Mouse (Mus musculus) brain, embryonic 18.5 days (tissue): ENCODE measurements around the gene Hist1h3c.
"Not testable (repeated sequence)": the region's sequence is repeated elsewhere in the genome, so short reads cannot be mapped to it uniquely, and the experiment has no call there.

ENCODE experiments used
- DNase-seq: peaks from one replicate; pipeline ENCODE4 v3.0.0-alpha.2; 2012; ENCODE audit warnings: low read depth, low spot score

Gene Hist1h3c

DNA sequence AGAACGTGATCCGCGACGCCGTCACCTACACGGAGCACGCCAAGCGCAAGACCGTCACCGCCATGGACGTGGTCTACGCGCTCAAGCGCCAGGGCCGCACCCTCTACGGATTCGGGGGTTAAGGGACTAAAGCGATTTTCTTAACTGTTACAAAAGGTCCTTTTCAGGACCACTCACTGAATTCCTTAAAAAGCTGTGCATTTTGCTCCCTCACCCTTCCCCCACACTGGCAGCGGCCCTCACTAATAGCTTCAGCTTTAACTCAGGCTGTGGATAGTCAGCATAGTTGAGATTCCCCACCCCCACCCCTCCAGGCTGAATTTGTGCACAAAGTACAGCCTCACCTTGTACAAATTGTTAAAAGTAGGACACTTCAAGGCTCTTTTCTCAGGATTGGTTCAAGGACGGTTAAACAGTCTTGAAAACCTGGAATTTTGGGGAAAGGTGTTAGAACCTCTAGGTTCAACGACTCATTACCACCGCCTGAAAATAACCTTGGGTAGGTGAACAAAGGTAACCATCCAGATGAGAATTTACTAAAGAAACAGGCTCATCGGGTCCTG lies 11.9 kb upstream of the Hist1h3c start:
- no peak for DNase-seq

DNA sequence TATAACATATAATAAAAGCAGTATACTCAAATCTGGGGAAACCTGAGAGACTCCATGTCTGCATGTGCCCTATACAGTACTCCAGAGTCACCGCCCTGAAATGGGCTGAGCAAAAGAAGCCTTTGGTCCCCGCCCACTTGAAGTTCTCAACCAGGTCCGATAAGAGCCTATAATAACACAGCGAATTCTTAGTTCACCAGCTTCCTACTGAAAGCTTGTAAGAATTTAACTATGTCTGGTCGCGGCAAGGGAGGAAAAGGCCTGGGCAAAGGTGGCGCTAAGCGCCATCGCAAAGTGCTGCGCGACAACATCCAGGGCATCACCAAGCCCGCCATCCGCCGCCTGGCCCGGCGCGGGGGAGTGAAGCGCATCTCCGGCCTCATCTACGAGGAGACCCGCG lies 11.4 kb upstream of the Hist1h3c start, which contains the start of gene Hist1h4b:
Gene Hist1h4b, plus strand, starts transcription at position 224 of the 400 bp plus-strand sequence.
- DNase-seq: peak; percentile 94

DNA sequence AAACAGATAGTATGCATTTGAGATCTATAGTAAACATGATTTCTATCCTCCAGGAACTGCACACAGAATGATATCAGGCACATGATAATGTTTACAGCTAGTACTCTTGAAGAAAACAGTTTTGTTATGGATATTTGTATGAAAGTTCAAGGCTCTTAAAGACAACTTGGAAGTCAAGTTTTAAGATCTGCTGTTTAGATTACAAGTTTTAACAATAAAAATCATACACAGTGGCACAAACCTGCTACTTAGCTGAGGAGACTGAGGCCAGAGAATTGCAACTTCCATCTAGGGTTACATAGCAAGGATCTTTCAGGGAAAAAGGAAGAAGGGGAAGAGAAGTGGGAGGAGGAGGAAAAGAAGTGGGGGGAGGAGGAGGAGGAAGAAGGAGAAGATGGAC lies 9.6 kb upstream of the Hist1h3c start:
- DNase-seq: no peak

DNA sequence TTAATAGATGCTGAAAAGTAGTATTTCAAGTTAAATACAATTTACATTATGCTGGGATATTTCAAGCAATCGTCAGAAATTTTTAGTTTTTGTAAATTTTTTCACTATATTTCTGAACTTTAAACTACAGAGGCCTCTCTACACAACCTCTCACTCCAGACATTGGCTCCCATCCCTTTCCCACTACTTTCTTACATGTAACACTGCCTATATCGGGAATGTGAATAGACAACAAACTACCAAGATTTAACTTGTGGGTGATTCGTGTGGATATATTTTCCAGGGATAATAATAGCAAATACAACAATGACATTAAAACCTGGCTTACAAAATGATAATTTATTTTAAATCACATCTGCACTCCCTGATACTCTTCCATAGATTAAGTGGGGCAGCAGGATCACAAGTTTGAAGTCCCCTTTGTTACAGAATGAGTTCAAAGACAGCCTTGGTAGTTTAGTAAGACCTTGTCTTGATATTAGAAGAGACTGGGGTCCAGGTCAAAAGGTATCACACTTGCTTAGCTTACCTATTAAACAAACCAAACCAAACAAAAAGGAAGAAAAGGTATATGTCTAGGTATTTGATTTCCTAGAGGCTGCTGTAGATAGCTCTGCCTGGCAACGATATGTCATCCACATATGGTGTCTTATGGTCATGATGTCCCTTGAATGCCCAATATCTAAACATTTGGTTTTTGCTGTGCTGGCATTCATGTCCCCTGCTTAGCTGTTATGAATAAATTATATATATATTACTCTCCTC lies 8.1 kb upstream of the Hist1h3c start:
- no peak for DNase-seq

DNA sequence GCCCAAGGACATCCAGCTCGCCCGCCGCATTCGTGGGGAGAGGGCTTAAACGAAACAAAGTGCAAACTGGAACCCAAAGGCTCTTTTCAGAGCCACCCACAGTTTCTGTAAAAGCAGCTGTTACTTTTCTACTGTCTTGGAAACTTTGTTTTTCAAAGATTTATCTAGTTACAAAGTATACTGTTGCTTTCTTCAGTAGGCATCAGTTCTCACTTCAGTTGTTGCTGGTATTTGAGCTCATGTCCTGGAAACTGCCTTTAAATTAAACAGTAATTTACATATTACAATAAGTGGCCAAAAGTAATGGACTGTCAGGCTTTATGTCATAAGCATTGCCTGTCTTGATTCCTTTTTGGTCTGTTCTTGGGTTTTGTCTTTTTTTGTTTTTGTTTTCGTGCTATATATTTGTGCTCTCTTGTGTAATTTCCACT lies 7.4 kb upstream of the Hist1h3c start:
- DNase-seq: no peak

DNA sequence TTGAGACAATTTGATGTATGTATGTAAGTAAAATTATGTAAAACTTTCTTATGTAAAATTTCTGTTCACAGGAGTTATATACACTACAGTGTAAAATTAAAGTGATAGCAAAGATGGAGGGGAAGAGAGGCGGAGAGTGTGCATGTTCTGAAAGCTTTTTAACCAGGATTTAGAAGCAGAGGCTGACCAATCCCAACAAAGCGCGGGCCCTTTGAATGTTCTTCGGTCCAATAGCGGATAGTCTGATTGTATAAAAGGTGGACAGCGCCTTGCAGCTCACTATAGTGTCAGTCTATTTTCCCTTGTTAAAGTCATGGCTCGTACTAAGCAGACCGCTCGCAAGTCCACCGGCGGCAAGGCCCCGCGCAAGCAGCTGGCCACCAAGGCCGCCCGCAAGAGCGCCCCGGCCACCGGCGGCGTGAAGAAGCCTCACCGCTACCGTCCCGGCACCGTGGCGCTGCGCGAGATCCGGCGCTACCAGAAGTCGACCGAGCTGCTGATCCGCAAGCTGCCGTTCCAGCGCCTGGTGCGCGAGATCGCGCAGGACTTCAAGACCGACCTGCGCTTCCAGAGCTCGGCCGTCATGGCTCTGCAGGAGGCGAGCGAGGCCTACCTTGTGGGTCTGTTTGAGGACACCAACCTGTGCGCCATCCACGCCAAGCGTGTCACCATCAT lies 6.8 kb upstream of the Hist1h3c start, which contains the start of gene Hist1h3b:
Gene Hist1h3b, plus strand, starts transcription at position 201 of the 675 bp plus-strand sequence.
- not testable (repeated sequence) for DNase-seq

DNA sequence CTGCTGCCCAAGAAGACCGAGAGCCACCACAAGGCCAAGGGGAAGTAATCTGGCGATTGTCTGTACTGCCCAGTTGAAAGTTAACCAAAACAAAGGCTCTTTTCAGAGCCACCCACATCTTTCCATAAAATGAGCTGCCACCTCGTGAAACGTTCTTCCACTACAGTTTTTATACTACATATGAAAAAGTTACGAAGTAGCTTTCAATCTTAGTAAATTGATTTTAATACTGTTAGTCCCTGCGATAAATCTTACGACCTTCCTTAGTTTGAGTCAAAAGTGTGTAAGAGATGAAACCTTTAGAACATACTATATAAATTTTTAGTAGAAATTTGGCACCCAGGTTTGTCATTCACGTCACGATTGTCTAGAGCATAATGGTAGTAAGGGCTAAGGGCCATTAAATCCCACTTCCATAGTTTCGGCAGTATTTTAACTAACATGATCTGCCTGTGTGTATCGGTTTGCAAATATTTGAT lies 6.1 kb upstream of the Hist1h3c start:
- no peak for DNase-seq

DNA sequence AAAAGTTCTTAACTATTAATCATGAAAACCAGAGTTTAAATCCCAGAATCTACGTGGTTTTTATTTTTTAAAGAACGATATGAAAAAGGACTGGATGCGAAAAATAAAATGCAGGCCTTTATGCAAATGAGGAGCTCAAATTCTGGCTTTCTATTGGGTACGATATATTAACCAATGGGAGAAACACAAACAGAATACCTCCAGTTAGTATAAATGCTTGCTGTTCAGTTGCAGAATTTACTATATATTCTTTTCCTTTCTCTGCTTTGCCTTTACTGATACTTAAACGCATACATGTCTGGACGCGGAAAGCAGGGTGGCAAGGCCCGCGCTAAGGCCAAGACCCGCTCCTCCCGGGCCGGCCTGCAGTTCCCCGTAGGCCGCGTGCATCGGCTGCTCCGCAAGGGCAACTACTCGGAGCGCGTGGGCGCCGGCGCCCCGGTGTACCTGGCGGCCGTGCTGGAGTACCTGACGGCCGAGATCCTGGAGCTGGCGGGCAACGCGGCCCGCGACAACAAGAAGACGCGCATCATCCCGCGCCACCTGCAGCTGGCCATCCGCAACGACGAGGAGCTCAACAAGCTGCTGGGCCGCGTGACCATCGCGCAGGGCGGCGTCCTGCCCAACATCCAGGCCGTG lies 5.6 kb upstream of the Hist1h3c start, which contains the start of gene Hist1h2ab:
Gene Hist1h2ab, plus strand, starts transcription at position 288 of the 639 bp plus-strand sequence.
- DNase-seq: not testable (repeated sequence)

DNA sequence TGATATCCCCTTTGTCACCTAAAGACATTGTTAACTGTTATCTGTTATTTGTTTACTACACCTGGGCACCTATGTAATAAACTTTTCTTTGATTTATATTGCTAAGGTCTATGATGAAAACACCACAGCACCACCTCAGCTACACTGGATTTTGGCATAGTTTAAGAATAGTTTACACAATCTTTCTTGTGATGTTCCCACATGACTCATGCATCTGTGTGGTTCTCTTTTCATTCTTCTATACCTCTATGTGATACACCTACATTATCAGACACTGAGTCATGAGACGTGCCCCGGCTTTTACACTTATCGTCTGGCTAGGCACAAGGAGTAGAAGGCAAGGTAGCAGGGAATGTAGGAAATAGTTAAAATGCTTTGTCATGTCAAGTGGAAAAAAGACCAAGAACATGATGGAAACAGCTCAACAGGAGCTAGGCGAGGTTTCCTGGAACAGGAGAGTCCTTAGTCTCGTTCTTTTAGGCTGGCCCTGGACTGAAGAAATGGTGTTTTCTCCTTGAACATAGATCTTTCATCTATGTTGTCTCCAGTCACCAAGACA lies 4.2 kb upstream of the Hist1h3c start:
- no peak for DNase-seq

DNA sequence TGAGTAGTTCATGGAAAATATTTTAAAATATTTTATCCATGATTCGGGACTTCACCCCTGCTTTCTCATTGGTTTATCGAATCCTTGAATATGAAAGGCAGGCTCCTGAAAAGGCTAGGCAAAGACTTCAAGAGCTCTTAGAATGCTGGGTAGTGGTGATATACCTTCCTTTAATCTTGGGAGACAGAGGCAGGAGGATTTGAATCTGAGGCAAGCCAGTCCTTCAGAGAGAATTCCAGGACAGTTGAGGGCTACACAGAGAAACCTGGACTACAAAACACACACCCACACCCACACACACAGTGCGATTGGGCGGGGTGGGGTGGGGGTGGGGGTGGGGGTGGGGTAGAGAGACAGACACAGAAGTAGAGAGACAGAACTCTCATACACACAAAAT lies 2.5 kb upstream of the Hist1h3c start:
- no peak for DNase-seq

DNA sequence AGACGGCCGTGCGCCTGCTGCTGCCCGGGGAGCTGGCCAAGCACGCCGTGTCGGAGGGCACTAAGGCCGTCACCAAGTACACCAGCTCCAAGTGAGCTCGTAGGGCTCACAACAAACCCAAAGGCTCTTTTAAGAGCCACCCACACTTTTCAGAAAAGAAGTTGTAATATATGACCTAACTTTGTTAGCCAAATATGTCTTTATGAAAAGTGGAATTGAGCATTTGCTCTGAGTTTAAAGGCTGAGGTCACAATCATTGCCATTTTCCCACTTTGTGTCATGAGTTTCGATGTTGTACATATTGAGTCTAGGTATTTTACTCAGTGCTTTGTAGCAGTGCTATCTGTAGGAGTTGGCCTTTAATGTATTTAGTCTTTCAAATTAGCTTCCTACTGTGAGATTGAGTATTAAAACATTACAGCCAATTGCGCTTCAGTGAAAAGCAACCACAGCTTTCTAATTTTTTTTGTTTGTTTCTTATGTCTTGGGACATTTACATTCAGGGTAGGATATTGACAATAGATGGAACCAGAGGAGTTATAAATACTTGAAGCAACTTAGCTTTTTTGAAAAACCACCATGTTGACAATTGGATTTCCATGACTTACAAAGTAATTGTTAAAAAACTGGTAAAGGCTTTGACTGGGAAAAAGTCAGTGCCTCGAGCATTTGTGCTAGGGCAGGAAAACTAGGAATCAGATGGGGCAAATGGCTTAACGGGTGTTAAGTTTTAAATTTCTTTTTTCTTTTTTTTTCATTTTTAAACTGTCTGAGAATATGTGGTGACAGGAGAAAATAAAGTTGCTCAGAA lies 1.9 kb upstream of the Hist1h3c start:
- DNase-seq: no peak

DNA sequence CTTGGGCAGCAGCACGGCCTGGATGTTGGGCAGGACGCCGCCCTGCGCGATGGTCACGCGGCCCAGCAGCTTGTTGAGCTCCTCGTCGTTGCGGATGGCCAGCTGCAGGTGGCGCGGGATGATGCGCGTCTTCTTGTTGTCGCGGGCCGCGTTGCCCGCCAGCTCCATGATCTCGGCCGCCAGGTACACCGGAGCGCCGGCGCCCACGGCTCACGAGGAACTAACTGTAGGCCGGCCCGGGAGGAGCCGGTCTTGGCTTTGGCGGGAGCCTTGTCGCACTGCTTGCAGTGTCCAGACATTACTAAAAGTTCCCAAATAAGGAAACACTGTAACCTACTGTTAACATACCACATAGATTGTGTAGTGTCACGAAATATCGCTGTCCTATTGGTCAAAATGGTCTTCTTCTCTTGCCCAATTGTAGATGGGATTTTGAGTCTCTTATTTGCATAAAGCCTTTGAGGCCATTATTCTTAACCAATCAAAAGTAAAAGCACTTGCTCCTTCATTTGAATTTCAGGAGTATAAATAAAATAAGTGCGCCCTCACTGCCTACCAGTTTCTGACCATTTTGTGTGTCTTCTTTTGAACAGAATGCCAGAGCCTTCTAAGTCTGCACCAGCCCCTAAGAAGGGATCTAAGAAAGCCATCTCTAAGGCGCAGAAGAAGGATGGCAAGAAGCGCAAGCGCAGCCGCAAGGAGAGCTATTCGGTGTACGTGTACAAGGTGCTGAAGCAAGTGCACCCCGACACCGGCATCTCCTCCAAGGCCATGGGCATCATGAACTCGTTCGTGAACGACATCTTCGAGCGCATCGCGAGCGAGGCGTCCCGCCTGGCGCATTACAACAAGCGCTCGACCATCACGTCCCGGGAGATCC lies 1.0 kb upstream of the Hist1h3c start, which contains the start of gene Hist1h2bb:
Gene Hist1h2bb, plus strand, starts transcription at position 534 of the 880 bp plus-strand sequence.
- peak; percentile 91 for DNase-seq

DNA sequence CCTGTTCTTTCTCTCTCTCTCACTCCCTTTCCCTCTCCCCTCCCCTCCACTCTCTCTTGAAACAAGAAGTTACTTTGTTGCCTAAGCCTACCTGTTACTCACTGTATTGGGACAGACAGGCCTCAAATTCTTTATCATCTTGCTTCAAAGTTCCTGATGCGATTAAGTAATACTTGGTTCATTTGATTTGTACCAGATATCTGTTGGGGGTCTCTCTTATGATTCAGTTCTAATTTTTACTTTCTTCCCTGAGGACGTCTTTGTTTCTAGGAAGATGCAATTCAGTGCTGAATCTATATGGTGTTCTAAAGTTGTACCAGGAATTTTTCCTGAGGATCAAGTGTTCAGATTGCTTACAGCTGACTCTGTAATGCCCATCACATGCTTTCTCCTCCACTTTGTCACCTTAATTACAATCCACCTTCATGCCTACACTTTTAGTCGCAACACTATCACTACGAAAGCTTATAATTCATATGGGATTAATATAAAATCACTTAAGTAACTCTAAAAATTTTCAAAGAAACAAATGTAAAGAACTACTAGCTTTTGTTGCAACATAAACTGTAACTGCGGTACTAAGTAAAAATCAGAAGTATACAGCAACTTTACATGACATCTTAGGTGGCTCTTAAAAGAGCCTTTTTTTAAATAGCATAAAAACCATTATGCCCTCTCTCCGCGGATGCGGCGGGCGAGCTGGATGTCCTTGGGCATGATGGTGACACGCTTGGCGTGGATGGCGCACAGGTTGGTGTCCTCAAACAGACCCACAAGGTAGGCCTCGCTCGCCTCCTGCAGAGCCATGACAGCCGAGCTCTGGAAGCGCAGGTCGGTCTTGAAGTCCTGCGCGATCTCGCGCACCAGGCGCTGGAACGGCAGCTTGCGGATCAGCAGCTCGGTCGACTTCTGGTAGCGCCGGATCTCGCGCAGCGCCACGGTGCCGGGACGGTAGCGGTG lies 701 bp downstream of the Hist1h3c start:
- DNase-seq: no peak

DNA sequence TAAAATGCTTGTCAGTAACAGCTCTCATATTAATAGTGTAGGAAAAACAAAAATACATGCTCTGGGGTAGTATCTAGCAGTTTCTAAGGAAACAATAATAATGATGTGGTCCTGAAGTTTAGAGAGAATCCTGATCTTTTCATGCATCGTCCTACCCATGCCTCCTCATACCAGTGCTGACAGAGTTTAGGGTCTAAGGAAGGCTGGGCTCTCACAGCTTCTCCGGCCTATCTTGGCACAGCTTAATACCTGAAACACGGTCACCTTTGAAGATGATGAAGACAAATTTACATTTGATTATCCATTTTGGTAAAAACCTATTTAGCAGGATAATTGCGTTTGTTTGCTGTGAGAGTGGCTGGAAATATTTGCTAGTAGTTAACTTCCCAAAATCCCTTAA lies 1.4 kb downstream of the Hist1h3c start:
- no peak for DNase-seq

DNA sequence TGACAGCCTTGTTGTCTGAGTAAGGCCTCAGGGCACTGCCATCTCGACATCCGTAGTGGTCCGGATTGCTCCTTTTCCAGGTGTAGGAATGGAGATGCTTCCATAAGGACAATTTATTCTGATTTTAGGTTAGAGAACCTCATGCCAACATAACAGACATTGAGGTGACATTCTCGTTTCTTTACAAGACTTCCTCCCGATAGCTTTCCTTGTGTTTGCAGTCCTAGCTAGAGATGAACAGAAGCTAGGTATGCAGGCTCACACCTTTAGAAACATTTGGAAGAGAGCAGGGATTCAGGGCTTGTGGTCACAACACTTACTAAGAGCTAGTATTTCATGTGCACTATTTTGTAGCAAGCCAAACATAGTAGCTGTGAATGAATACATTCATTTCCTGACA lies 2.2 kb downstream of the Hist1h3c start:
- DNase-seq: no peak

DNA sequence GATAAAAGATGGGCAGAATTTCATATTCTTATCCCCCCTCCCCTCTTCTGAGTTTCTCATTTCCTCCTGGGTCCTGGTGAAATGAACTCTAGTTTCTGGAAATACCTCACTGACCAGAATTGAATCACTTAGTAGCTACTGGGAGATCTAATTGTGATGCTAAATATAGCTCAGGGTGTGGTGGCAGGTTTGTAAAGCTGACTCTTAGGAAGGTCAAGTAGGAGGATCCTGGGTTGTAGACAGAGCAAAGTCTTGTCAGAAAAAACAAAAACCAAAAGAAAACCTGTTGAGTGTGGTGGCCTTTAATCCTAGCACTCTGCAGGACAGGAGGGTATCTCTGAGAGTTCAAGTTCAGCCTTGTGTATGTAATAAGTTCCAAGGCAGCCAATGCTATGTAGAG lies 3.4 kb downstream of the Hist1h3c start:
- no peak for DNase-seq

DNA sequence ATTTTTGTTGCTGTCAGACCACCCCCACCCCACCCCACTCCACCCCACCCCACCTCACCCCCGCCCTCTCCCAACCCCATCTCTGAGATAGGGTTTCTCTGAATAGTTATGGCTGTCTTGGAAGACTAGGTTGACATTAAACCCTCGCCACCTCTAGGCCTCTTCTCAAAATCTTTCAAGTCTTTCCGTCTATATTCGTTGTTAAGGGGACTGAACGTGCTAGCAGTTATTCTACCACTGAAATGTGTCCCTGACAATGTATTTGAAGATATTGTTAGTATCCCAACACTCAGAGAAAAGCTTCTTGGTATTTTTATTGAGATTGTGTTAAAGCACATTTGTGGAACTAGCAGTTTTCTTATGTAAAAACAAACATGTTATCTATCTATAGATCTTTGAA lies 4.5 kb downstream of the Hist1h3c start:
- DNase-seq: no peak

DNA sequence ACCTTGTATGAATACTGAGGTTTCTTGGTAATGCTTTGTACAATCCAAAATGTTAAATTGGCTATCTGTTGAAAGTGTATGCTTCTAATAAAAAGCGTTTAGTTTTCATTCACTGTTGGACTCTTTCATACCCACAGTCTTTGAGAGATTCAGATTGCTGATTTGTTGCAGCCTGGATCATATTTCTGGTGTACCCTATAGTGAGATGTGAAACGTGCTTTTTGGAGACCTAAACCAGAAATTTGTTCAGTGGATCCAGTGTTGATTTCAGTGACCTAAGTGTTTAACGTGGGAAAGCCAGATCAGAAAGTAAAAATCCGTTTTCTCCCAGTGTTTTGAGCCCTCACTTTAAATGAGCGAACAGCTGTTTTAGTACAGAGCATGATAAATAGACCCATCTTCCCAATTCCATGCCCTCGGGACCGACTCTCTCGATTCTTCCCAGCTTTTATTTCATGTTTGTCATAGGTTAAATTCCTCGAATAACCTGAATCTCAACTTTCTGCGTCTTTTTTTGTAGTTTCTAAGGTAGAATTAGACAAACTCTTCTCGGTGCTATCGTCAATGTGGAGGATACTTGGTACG lies 5.1 kb downstream of the Hist1h3c start:
- DNase-seq: no peak
